Mouse (Mus musculus): Measurements from ENCODE around the gene Srarp.

DNA sequence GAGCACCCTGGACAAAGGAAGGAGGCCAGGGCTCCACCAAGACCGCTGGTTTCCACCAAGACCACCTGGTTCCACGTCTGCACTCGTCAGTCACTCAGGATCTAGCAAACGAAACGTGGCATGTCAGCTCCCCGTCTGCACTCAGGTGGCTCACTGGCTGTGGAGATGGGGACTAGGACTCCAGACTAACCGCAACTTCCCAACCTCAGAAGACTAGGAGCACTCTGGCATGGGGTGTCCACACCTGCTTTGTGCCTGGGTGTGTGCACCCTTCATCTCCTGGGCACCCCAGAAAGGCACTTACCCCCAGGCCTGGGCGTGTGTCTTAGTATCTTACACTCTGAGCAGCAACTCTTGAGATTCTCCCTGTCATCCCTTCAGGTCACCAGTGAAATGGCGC lies 23.9 kb upstream of the Srarp start:
- TF ChIP-seq CTCF (IDR thresholded peaks at IDR 0.05; ENCODE audit: extremely low read depth, insufficient read depth, insufficient read length, insufficient replicate concordance) (no peak), POLR2A (IDR thresholded peaks at IDR 0.05; ENCODE audit: low read depth, low read length) (no peak)

Measured in spleen, adult 2 months (tissue).